Mouse (Mus musculus) midbrain, embryonic 11.5 days (tissue): ENCODE measurements around the gene Lmbr1l. TPM values are rescaled to one million over a fixed set of nuclear protein-coding genes. Genes with fewer than 3 reads are reported as not detected.
A peak's percentile ranks its signal among the peaks of the same experiment; 100 is the strongest.

Source experiments
- ATAC-seq: fragments of 200-750 bp; cut with Nextera tagmentation; 2 replicates; pipeline ENCODE4 v1.8.0; 2017; ENCODE audit warnings: moderate TSS enrichment, moderate library complexity; ENCODE audit not compliant: low FRiP score
- DNase-seq: peaks from one replicate; pipeline ENCODE4 v3.0.0; 2015; ENCODE audit warnings: low spot score; ENCODE audit errors: missing footprints
- H3K27ac ChIP-seq: fragments of 300-500 bp; sonication (generic); 2 replicates; pipeline ENCODE4 v1.5.1; 2014; ENCODE audit warnings: low read depth, low read length
- H3K27me3 ChIP-seq: fragments of 300-500 bp; sonication (generic); 2 replicates; pipeline ENCODE4 v1.6.1; 2014; ENCODE audit warnings: mild to moderate bottlenecking, low read length, moderate library complexity, mixed read lengths; ENCODE audit not compliant: control insufficient read depth, insufficient read depth
- H3K36me3 ChIP-seq: fragments of 300-500 bp; sonication (generic); 2 replicates; pipeline ENCODE4 v1.6.1; 2014; ENCODE audit warnings: mild to moderate bottlenecking, low read length, moderate library complexity, mixed read lengths; ENCODE audit not compliant: control insufficient read depth, insufficient read depth
- H3K4me1 ChIP-seq: fragments of 300-500 bp; sonication (generic); 2 replicates; pipeline ENCODE4 v1.6.1; 2014; ENCODE audit warnings: low read length; ENCODE audit not compliant: control insufficient read depth, insufficient read depth
- H3K4me2 ChIP-seq: fragments of 300-500 bp; sonication (generic); 2 replicates; pipeline ENCODE4 v1.6.1; 2014; ENCODE audit warnings: mild to moderate bottlenecking, moderate library complexity
- H3K4me3 ChIP-seq: fragments of 300-500 bp; sonication (generic); 2 replicates; pipeline ENCODE4 v1.5.1; 2014; ENCODE audit warnings: low read depth, low read length
- H3K9ac ChIP-seq: fragments of 300-500 bp; sonication (generic); 2 replicates; pipeline ENCODE4 v1.6.1; 2014; ENCODE audit warnings: low read length
- H3K9me3 ChIP-seq: fragments of 300-500 bp; sonication (generic); 2 replicates; pipeline ENCODE4 v1.6.1; 2016; ENCODE audit warnings: low read length; ENCODE audit not compliant: control insufficient read depth
- WGBS: fragments of 180-500 bp; shearing (Covaris S2); extraction: QIAGEN DNeasy Blood & Tissue Kit; methylation state at CpG from one replicate; pipeline ENCODE4 v1.1.7; 2014; 5-methylcytosine and 5-hydroxymethylcytosine counted together
- polyA plus RNA-seq: library from polyadenylated mRNA; unstranded; fragments of >200 nt; fragmentation: Nextera tagmentation; extraction: Ambion mirVana; gene quantifications from 2 replicates; pipeline ENCODE4 v1.2.1, GENCODE M21; 2014

Lmbr1l gene
- polyA plus RNA-seq, 1 experiment from 2014 or later: 9.8 TPM

- Histone ChIP-seq H3K4me2 (no peak overlapping the region), H3K4me3 (no peak overlapping the region), H3K9ac (no peak overlapping the region), H3K27ac (no peak overlapping the region), H3K9me3 (no peaks in the 10 kb centered on the region), H3K36me3 (peaks cover 15% of the 10 kb centered on the region; the same call in 1 of the 2 replicates), H3K4me1 (peaks cover 11% of the 10 kb centered on the region), H3K27me3 (no peaks in the 10 kb centered on the region)
- no peak for ATAC-seq
- DNase-seq: no peak
- WGBS: 92% methylated on average over 6 of the region's 6 CpGs
Observed at GRCm38 (mm10) chr15:98914903-98915302, 3.1 kb downstream of the Lmbr1l start.

GRCm38 (mm10) chr15:98904692-98905091 is 13.3 kb downstream of the Lmbr1l start:
- peak; percentile 97 for DNase-seq
- Histone ChIP-seq H3K36me3 (peaks cover 16% of the 10 kb centered on the region), H3K27ac (no peak overlapping the region), H3K4me1 (no peaks in the 10 kb centered on the region), H3K4me3 (no peak overlapping the region), H3K9ac (no peak overlapping the region), H3K4me2 (no peak overlapping the region), H3K27me3 (no peaks in the 10 kb centered on the region), H3K9me3 (no peaks in the 10 kb centered on the region)
- no peak for ATAC-seq
- WGBS: 25% methylated on average over 10 of the region's 10 CpGs

- no peak overlapping the region for H3K9ac ChIP-seq
- ATAC-seq (no peak), DNase-seq (peak; percentile 82)
- peaks cover 5% of the 10 kb centered on the region for H3K4me1 ChIP-seq
- no peaks in the 10 kb centered on the region for H3K9me3 ChIP-seq
- no peak overlapping the region for H3K27ac ChIP-seq
- no peak overlapping the region for H3K4me3 ChIP-seq
- 91% methylated on average over 2 of the region's 2 CpGs for WGBS
- H3K36me3 ChIP-seq: peaks cover 4% of the 10 kb centered on the region; the same call in 1 of the 2 replicates
- H3K4me2 ChIP-seq: no peak overlapping the region
- H3K27me3 ChIP-seq: peaks cover 17% of the 10 kb centered on the region
Observed at GRCm38 (mm10) chr15:98902600-98902999, 15.4 kb downstream of the Lmbr1l start.

- DNase-seq (no peak), ATAC-seq (no peak)
- 71% methylated on average over 1 of the region's 1 CpGs for WGBS
Observed at GRCm38 (mm10) chr15:98901530-98901929, 16.5 kb downstream of the Lmbr1l start.

GRCm38 (mm10) chr15:98897928-98898800 is 19.9 kb downstream of the Lmbr1l start, which contains the start of gene Dhh:
Dhh (minus strand) TSS chr15:98898540.
- Histone ChIP-seq H3K4me3 (peak within 1 kb of the TSS; percentile 1), H3K27me3 (peaks cover 61% of the 10 kb centered on the region), H3K9ac (no peak within 1 kb of the TSS), H3K4me2 (peak within 1 kb of the TSS; percentile 22), H3K27ac (no peak within 1 kb of the TSS), H3K4me1 (peaks cover 28% of the 10 kb centered on the region), H3K36me3 (no peaks in the 10 kb centered on the region), H3K9me3 (no peaks in the 10 kb centered on the region)
- ATAC-seq (no peak), DNase-seq (peak; percentile 92)
- 1% methylated on average over 41 of the region's 41 CpGs for WGBS

More at GRCm38 (mm10) chr15:98901530-98901929, 16.5 kb downstream of the Lmbr1l start:
- no peak overlapping the region for H3K27ac ChIP-seq
- H3K27me3 ChIP-seq: peaks cover 27% of the 10 kb centered on the region
- H3K4me1 ChIP-seq: peaks cover 5% of the 10 kb centered on the region
- H3K9ac ChIP-seq: no peak overlapping the region
- peaks cover 2% of the 10 kb centered on the region; the same call in 1 of the 2 replicates for H3K36me3 ChIP-seq
- H3K9me3 ChIP-seq: no peaks in the 10 kb centered on the region
- H3K4me3 ChIP-seq: no peak overlapping the region
- H3K4me2 ChIP-seq: no peak overlapping the region

GRCm38 (mm10) chr15:98897495-98897894 is 20.5 kb downstream of the Lmbr1l start:
- no peaks in the 10 kb centered on the region for H3K9me3 ChIP-seq
- H3K27ac ChIP-seq: no peak overlapping the region
- H3K4me2 ChIP-seq: peak overlapping the region; percentile 22
- H3K36me3 ChIP-seq: no peaks in the 10 kb centered on the region
- H3K4me3 ChIP-seq: peak overlapping the region; percentile 1; the same call in 1 of the 2 replicates
- 1% methylated on average over 10 of the region's 10 CpGs for WGBS
- DNase-seq (peak; percentile 88), ATAC-seq (no peak)
- H3K27me3 ChIP-seq: peaks cover 68% of the 10 kb centered on the region
- H3K4me1 ChIP-seq: peaks cover 28% of the 10 kb centered on the region
- no peak overlapping the region for H3K9ac ChIP-seq

GRCm38 (mm10) chr15:98895635-98896589 is 22.1 kb downstream of the Lmbr1l start:
- H3K36me3 ChIP-seq: no peaks in the 10 kb centered on the region
- H3K9me3 ChIP-seq: no peaks in the 10 kb centered on the region
- DNase-seq (peak; percentile 95), ATAC-seq (peak; percentile 69)
- under 1% methylated on average over 41 of the region's 41 CpGs for WGBS
- peaks cover 80% of the 10 kb centered on the region for H3K27me3 ChIP-seq
- peak overlapping the region; percentile 37 for H3K27ac ChIP-seq
- peak overlapping the region; percentile 59 for H3K9ac ChIP-seq
- peaks cover 28% of the 10 kb centered on the region for H3K4me1 ChIP-seq
- H3K4me3 ChIP-seq: peak overlapping the region; percentile 30
- H3K4me2 ChIP-seq: peak overlapping the region; percentile 54

- peak overlapping the region; percentile 85 for H3K4me2 ChIP-seq
- peak; percentile 96 for DNase-seq
- H3K27me3 ChIP-seq: peaks cover 80% of the 10 kb centered on the region
- no peaks in the 10 kb centered on the region for H3K36me3 ChIP-seq
- peak; percentile 9; the same call in 1 of the 2 replicates for ATAC-seq
- H3K4me1 ChIP-seq: peaks cover 28% of the 10 kb centered on the region
- H3K27ac ChIP-seq: peak overlapping the region; percentile 37; the same call in 1 of the 2 replicates
- 1% methylated on average over 38 of the region's 38 CpGs for WGBS
- peak overlapping the region; percentile 59 for H3K9ac ChIP-seq
- no peaks in the 10 kb centered on the region for H3K9me3 ChIP-seq
- H3K4me3 ChIP-seq: peak overlapping the region; percentile 42
Observed at GRCm38 (mm10) chr15:98894746-98895634, 23.0 kb downstream of the Lmbr1l start.
